Mouse (Mus musculus) forebrain, embryonic 11.5 days (tissue): ENCODE data around the gene B3gnt2. TPM values are rescaled to one million over a fixed set of nuclear protein-coding genes. Genes with fewer than 3 reads are reported as not detected.

ENCODE experiments used
- polyA plus RNA-seq: library from polyadenylated mRNA; unstranded; fragments of >200 nt; fragmentation: Nextera tagmentation; extraction: Ambion mirVana; gene quantifications from 2 replicates; pipeline ENCODE4 v1.2.1, GENCODE M21; 2014

B3gnt2 gene
- polyA plus RNA-seq, 1 experiment from 2014 or later, result 2.4 TPM

Other genes with a start within 250 kb of the B3gnt2 start
- gene Zrsr1, start 111.0 kb upstream of the B3gnt2 start, polyA plus RNA-seq, result 3.7 and 4.7 TPM in 2 replicates
- 5.8 and 6.4 TPM in 2 replicates for gene Gm28048, start 121.1 kb upstream of the B3gnt2 start, polyA plus RNA-seq
- gene Commd1, start 121.4 kb upstream of the B3gnt2 start, polyA plus RNA-seq, result 375 and 399 TPM in 2 replicates
- 411 and 432 TPM in 2 replicates for gene Cct4, start 129.6 kb upstream of the B3gnt2 start, polyA plus RNA-seq
- 3.4 TPM in 2 replicates for gene Fam161a, start 146.6 kb upstream of the B3gnt2 start, polyA plus RNA-seq